Mouse (Mus musculus): ENCODE data around the gene Klhl42. TPM values are rescaled to one million over a fixed set of nuclear protein-coding genes. Genes with fewer than 3 reads are reported as not detected.

Klhl42 gene
- polyA plus RNA-seq, 1 experiment from 2014 or later, result 6.8 TPM

- no peaks in the 10 kb centered on the region for H3K4me1 ChIP-seq (replicated peaks; ENCODE audit: control insufficient read depth, insufficient read depth, low read length)
- H3K9me3 ChIP-seq (ENCODE audit: control insufficient read depth, low read length), result no peaks in the 10 kb centered on the region
- H3K27me3 ChIP-seq (replicated peaks; ENCODE audit: control insufficient read depth, insufficient read depth, low read length), result no peaks in the 10 kb centered on the region
- no peak overlapping the region for H3K4me2 ChIP-seq
- H3K27ac ChIP-seq (ENCODE audit: low read depth, low read length), result no peak overlapping the region
- H3K9ac ChIP-seq (ENCODE audit: low read depth, low read length), result no peak overlapping the region
- no peaks in the 10 kb centered on the region for H3K36me3 ChIP-seq (ENCODE audit: control insufficient read depth, insufficient read depth, low read length)
- ATAC-seq (replicated peaks; ENCODE audit: low FRiP score) (no peak; the same call in 1 of the 2 replicates), DNase-seq (ENCODE audit: low spot score) (no peak)
- 77% methylated on average over 6 of the region's 6 CpGs for WGBS
- H3K4me3 ChIP-seq (ENCODE audit: low read depth, low read length), result no peak overlapping the region
Measured at GRCm38 (mm10) chr6:147151069-147151468, 59.9 kb downstream of the Klhl42 start.

- H3K27ac ChIP-seq (ENCODE audit: low read depth, low read length), result no peak overlapping the region
- no peaks in the 10 kb centered on the region for H3K27me3 ChIP-seq (replicated peaks; ENCODE audit: control insufficient read depth, insufficient read depth, low read length)
- ATAC-seq (replicated peaks; ENCODE audit: low FRiP score) (no peak), DNase-seq (ENCODE audit: low spot score) (no peak)
- H3K9ac ChIP-seq (ENCODE audit: low read depth, low read length), result no peak overlapping the region
- no peaks in the 10 kb centered on the region for H3K9me3 ChIP-seq (ENCODE audit: control insufficient read depth, low read length)
- H3K36me3 ChIP-seq (ENCODE audit: control insufficient read depth, insufficient read depth, low read length), result no peaks in the 10 kb centered on the region
- H3K4me1 ChIP-seq (replicated peaks; ENCODE audit: control insufficient read depth, insufficient read depth, low read length), result no peaks in the 10 kb centered on the region
- H3K4me3 ChIP-seq (ENCODE audit: low read depth, low read length), result no peak overlapping the region
- H3K4me2 ChIP-seq, result no peak overlapping the region
Measured at GRCm38 (mm10) chr6:147151839-147152238, 60.7 kb downstream of the Klhl42 start.

- no peak overlapping the region for H3K27ac ChIP-seq (ENCODE audit: low read depth, low read length)
- H3K4me1 ChIP-seq (replicated peaks; ENCODE audit: control insufficient read depth, insufficient read depth, low read length), result no peaks in the 10 kb centered on the region
- no peak overlapping the region for H3K4me2 ChIP-seq
- no peaks in the 10 kb centered on the region for H3K36me3 ChIP-seq (ENCODE audit: control insufficient read depth, insufficient read depth, low read length)
- no peak overlapping the region for H3K9ac ChIP-seq (ENCODE audit: low read depth, low read length)
- no peak overlapping the region for H3K4me3 ChIP-seq (ENCODE audit: low read depth, low read length)
- no peaks in the 10 kb centered on the region for H3K27me3 ChIP-seq (replicated peaks; ENCODE audit: control insufficient read depth, insufficient read depth, low read length)
- H3K9me3 ChIP-seq (ENCODE audit: control insufficient read depth, low read length), result no peaks in the 10 kb centered on the region
- no peak for DNase-seq (ENCODE audit: low spot score)
- ATAC-seq (replicated peaks; ENCODE audit: low FRiP score), result no peak
- 45% methylated on average over 7 of the region's 7 CpGs for WGBS
Measured at GRCm38 (mm10) chr6:147155085-147155484, 63.9 kb downstream of the Klhl42 start.

- ATAC-seq (replicated peaks; ENCODE audit: low FRiP score) (no peak), DNase-seq (ENCODE audit: low spot score) (no peak)
- H3K27ac ChIP-seq (ENCODE audit: low read depth, low read length), result no peak overlapping the region
Measured at GRCm38 (mm10) chr6:147161818-147162584, 70.8 kb downstream of the Klhl42 start.

More at GRCm38 (mm10) chr6:147161818-147162584, 70.8 kb downstream of the Klhl42 start:
- Histone ChIP-seq H3K27me3 (replicated peaks; ENCODE audit: control insufficient read depth, insufficient read depth, low read length) (no peaks in the 10 kb centered on the region), H3K4me3 (ENCODE audit: low read depth, low read length) (no peak overlapping the region), H3K36me3 (ENCODE audit: control insufficient read depth, insufficient read depth, low read length) (no peaks in the 10 kb centered on the region), H3K9me3 (ENCODE audit: control insufficient read depth, low read length) (no peaks in the 10 kb centered on the region), H3K9ac (ENCODE audit: low read depth, low read length) (no peak overlapping the region), H3K4me2 (no peak overlapping the region), H3K4me1 (replicated peaks; ENCODE audit: control insufficient read depth, insufficient read depth, low read length) (no peaks in the 10 kb centered on the region)
- 35% methylated on average over 5 of the region's 5 CpGs for WGBS

Other genes with a start within 250 kb of the Klhl42 start
- not detected in 2 replicates for gene Smco2, start 241.3 kb upstream of the Klhl42 start, polyA plus RNA-seq (2014; fragmentation: Nextera tagmentation; extraction: Ambion mirVana)
- 31.1 and 33.1 TPM in 2 replicates for gene Ppfibp1, start 202.9 kb upstream of the Klhl42 start, polyA plus RNA-seq (2014; fragmentation: Nextera tagmentation; extraction: Ambion mirVana)
- gene 1700034J05Rik, start 137.0 kb upstream of the Klhl42 start, polyA plus RNA-seq (2014; fragmentation: Nextera tagmentation; extraction: Ambion mirVana), result 0.08 and 0.17 TPM in 2 replicates
- gene Rep15, start 58.8 kb upstream of the Klhl42 start, polyA plus RNA-seq (2014; fragmentation: Nextera tagmentation; extraction: Ambion mirVana), result 1.7 TPM in 2 replicates
- 139 and 140 TPM in 2 replicates for gene Mrps35, start 48.6 kb upstream of the Klhl42 start, polyA plus RNA-seq (2014; fragmentation: Nextera tagmentation; extraction: Ambion mirVana)
- gene Mansc4, start 4.3 kb upstream of the Klhl42 start, polyA plus RNA-seq (2014; fragmentation: Nextera tagmentation; extraction: Ambion mirVana), result 0.40 and 0.65 TPM in 2 replicates
- 0.16 and 0.18 TPM in 2 replicates for gene Pthlh, start 172.8 kb downstream of the Klhl42 start, polyA plus RNA-seq (2014; fragmentation: Nextera tagmentation; extraction: Ambion mirVana)